Mouse (Mus musculus) left cerebral cortex, postnatal 36 days (tissue): ENCODE results near the gene Ubash3b. TPM values are rescaled to one million over a fixed set of nuclear protein-coding genes. Genes with fewer than 3 reads are reported as not detected.
A peak's percentile ranks its signal among the peaks of the same experiment; 100 is the strongest.

Source experiments
- DNase-seq, 2 experiments: peaks; one replicate each; pipeline ENCODE4 v3.0.0; 2021 to 2022; ENCODE audit warnings: low spot score in 2 of 2, mixed read lengths in 1 of 2
- intact Hi-C: fragments of 180-260 bp; cut with DNase I; formaldehyde crosslinking; loops from one replicate; pipeline ENCODE4 v1.15.1; 2025
- total RNA-seq, 2 experiments: library from RNA; stranded (reverse); gene quantifications; 2 replicates each; pipeline ENCODE4 v1.2.3; 2021

Ubash3b gene
- total RNA-seq, 2 experiments from 2014 or later, result 22.5 to 22.6 TPM

GRCm38 (mm10) chr9:41031590-41032489, 129.7 kb downstream of the Ubash3b start:
- DNase-seq, result no peak
- intact Hi-C loops, result no loop called here

GRCm38 (mm10) chr9:41029827-41030226, 131.7 kb downstream of the Ubash3b start:
- intact Hi-C loops, result loop anchor here (5.0 kb wide), 1 partner anchor 38 kb away; no protein-coding TSS in a partner anchor
- no peak for DNase-seq

- intact Hi-C loops, result loop anchor here (5.0 kb wide), 1 partner anchor 36 kb away; no protein-coding TSS in a partner anchor
- peak in 1 of 2 experiments; percentile 35 for DNase-seq
Observed at GRCm38 (mm10) chr9:41028470-41028869, 133.0 kb downstream of the Ubash3b start.

DNA sequence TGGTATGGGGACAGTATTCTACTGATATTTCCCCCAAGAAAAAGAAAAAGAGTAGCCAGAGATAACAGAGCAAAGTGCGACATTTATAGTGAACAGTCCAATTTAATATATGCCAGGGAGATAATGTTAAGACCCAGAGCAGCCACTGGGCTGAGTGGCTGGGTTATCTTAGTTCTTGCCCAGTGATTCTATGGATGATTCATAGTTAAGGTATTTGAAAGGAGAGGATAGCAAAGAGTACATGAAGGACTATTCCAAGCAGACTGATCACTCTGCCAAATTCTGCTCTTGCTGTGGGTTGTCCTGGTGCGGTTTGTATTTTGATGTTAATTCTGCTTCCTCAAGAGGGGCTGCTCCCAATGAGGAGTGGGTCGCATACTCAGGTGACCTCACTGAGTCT, 139.8 kb downstream of the Ubash3b start:
- no peak for DNase-seq
- intact Hi-C loops, result no loop called here

- DNase-seq, result peak; percentile 27 to 34
- intact Hi-C loops, result no loop called here
Observed at GRCm38 (mm10) chr9:41020486-41020885, 141.0 kb downstream of the Ubash3b start.

DNA sequence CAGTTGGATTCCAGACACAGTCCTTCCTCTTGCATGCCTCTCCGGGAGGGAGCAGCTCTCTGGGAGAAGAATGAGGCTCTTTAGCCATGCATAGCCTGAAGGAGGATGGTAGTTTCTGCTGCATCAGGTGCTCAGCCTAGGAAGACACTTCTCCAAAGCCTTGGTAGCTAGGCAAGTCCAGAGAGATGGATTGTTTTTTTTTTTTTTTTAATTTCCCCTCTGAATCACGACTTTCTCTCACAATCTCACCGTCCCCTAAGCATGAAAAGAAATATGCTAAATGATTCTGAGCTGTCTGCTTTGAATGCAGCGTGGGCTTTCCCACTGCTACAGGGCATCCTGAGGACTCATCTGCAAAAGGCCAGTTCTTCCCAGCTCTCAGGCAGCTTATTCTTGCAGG, 147.0 kb downstream of the Ubash3b start:
- DNase-seq, result no peak
- intact Hi-C loops, result no loop called here

GRCm38 (mm10) chr9:41012456-41012855, 149.0 kb downstream of the Ubash3b start:
- no peak for DNase-seq
- intact Hi-C loops, result no loop called here

- DNase-seq, result peak; percentile 19 to 29
- intact Hi-C loops, result no loop called here
Observed at GRCm38 (mm10) chr9:41011512-41012436, 149.7 kb downstream of the Ubash3b start.

DNA sequence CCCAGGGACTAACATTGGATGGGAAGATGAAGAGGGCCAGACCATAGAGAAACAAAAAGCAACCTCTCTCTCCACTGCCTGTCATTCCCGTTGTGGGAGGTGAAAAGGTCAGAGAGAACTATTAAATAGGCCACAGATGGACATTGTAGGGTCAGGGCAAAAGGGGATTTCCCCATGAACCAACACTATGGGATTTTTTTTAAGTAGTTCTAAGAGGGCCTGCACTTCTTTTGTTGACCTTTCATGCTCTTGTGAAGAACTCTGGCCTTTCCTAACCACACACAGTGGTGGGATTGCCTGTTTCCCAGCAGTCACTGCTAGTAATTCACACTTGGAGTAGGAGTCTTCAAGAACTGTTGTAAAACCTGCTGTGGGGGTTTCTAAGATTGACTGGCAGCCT, 153.7 kb downstream of the Ubash3b start:
- intact Hi-C loops, result no loop called here
- DNase-seq, result no peak

GRCm38 (mm10) chr9:41004415-41004814, 157.1 kb downstream of the Ubash3b start, which contains the start of gene Crtam:
Crtam (minus strand) TSS chr9:41004628.
- DNase-seq, result no peak
- intact Hi-C loops, result no loop called here

GRCm38 (mm10) chr9:40997116-40997779, 164.2 kb downstream of the Ubash3b start:
- DNase-seq, result no peak
- intact Hi-C loops, result no loop called here

- no peak for DNase-seq
- intact Hi-C loops, result loop anchor here (5.0 kb wide), 1 partner anchor 33 kb away; no protein-coding TSS in a partner anchor
Observed at GRCm38 (mm10) chr9:40994075-40994474, 167.4 kb downstream of the Ubash3b start.

GRCm38 (mm10) chr9:40991511-40991910, 170.0 kb downstream of the Ubash3b start:
- intact Hi-C loops, result loop anchor here (2.0 to 5.0 kb wide), 3 partner anchors 36 to 199 kb away; no protein-coding TSS in a partner anchor
- DNase-seq, result no peak

DNA sequence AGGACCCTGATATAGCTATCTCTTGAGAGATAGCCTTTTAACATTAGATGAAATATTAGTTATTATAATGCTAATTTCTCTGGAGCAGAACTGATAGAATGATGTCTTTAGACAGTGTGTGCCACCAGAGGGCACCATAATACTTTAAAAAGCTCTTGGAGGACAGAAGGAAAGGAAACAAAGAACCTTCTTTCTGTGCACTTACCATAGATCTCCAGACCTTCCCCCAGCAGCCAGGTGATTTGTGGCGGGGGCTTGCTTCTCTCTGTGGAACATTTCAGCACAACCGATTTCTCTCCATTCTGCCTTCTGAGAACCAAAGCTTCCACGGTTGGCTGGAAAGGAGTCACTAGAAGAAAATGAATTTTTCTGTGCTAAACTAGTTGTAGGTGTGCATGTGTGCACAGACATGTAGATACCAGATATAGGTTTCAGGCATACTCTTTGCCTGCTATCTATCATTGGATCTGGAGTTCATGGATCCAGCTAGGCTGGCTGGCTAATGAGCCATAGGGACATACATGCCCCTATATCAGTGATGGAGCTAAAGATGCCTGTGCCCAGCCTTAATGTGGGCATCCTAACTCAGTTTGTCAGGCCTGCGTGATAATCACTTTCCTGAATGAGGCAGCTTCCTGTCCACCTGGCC, 171.4 kb downstream of the Ubash3b start:
- intact Hi-C loops, result loop anchor here (2.0 to 5.0 kb wide), 3 partner anchors 37 to 201 kb away; no protein-coding TSS in a partner anchor
- peak; percentile 29 to 51 for DNase-seq

GRCm38 (mm10) chr9:40984313-40984712, 177.2 kb downstream of the Ubash3b start:
- intact Hi-C loops, result loop anchor here (5.0 kb wide), 1 partner anchor 152 kb away; no protein-coding TSS in a partner anchor
- no peak for DNase-seq

DNA sequence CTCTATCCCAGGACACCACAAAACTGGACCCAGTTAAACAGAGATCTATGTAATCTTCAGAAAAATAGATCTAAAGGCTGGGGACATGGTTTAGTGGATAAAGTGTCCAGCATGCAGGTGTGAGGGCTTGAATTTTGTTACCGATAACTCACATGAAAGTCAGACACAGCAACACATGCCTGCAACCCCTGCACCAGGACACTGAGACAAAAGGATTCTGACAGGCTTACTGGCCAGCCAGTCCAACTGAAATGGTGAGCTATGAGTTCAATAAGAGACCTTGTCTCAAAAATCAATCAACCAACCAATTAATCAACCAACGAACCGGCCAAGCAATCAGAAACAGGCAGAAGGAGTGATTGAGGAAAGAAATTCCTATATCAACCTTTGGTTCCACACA, 177.7 kb downstream of the Ubash3b start:
- no peak for DNase-seq
- intact Hi-C loops, result loop anchor here (5.0 kb wide), 1 partner anchor 151 kb away; no protein-coding TSS in a partner anchor

DNA sequence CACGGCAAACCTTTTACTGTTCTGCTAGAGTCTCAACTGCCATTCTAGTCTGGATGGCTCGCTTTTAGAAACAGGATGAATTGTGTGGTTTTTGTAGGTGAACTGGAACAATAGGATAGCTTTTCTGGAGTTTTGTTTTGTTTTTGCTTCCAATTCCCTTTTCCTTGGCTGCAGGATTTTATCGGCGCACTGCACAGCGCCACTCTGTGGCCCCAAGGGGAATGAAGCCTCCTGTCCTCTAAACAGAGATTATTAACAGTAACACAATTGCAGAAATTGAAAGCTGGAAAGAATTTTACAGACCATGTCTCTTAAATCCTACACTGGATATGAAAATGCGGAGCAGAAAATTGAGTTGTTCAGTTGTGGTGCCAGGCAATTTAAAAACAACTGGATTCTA, 179.0 kb downstream of the Ubash3b start:
- intact Hi-C loops, result loop anchor here (5.0 kb wide), 1 partner anchor 150 kb away; no protein-coding TSS in a partner anchor
- peak; percentile 16 to 29 for DNase-seq

- DNase-seq, result peak; percentile 12 to 28
- intact Hi-C loops, result loop anchor here (5.0 kb wide), 1 partner anchor 127 kb away; no protein-coding TSS in a partner anchor
Observed at GRCm38 (mm10) chr9:40974042-40974801, 187.3 kb downstream of the Ubash3b start.
